Mouse (Mus musculus): ENCODE measurements at regions not wholly inside any gene's neighbourhood (a gene's known extent, or its start where the extent isn't known, plus 50 kb on each side); places are given as distances from the start of the nearest gene placed in this dataset.

GRCm38 (mm10) chr1:155493333-155493732 lies 64.6 kb upstream of the Acbd6 start:
- WGBS: 77% methylated on average over 6 of the region's 6 CpGs
- Histone ChIP-seq H3K9ac (no peak overlapping the region), H3K4me3 (no peak overlapping the region), H3K27me3 (replicated peaks) (no peaks in the 10 kb centered on the region), H3K36me3 (no peaks in the 10 kb centered on the region), H3K9me3 (no peaks in the 10 kb centered on the region), H3K27ac (replicated peaks) (no peak overlapping the region), H3K4me1 (peaks cover 31% of the 10 kb centered on the region), H3K4me2 (no peak overlapping the region)
- ATAC-seq (ENCODE audit: extremely low read depth, insufficient number of reproducible peaks, low FRiP score, low TSS enrichment): no peak

GRCm38 (mm10) chr1:155493799-155494198 lies 64.1 kb upstream of the Acbd6 start:
- H3K36me3 ChIP-seq: no peaks in the 10 kb centered on the region
- H3K9me3 ChIP-seq: no peaks in the 10 kb centered on the region
- no peak overlapping the region for H3K4me2 ChIP-seq
- H3K27me3 ChIP-seq (replicated peaks): no peaks in the 10 kb centered on the region
- H3K4me3 ChIP-seq: no peak overlapping the region
- peaks cover 31% of the 10 kb centered on the region for H3K4me1 ChIP-seq
- no peak for ATAC-seq (ENCODE audit: extremely low read depth, insufficient number of reproducible peaks, low FRiP score, low TSS enrichment)
- H3K27ac ChIP-seq (replicated peaks): no peak overlapping the region
- 63% methylated on average over 4 of the region's 4 CpGs for WGBS
- no peak overlapping the region for H3K9ac ChIP-seq

- Histone ChIP-seq H3K4me1 (peaks cover 31% of the 10 kb centered on the region), H3K4me2 (no peak overlapping the region), H3K4me3 (no peak overlapping the region), H3K9ac (no peak overlapping the region), H3K27me3 (replicated peaks) (no peaks in the 10 kb centered on the region), H3K36me3 (no peaks in the 10 kb centered on the region), H3K27ac (replicated peaks) (no peak overlapping the region), H3K9me3 (no peaks in the 10 kb centered on the region)
- ATAC-seq (ENCODE audit: extremely low read depth, insufficient number of reproducible peaks, low FRiP score, low TSS enrichment): no peak
- 56% methylated on average over 2 of the region's 2 CpGs for whole genome bisulfite sequencing
Measured at GRCm38 (mm10) chr1:155494347-155494746, 63.6 kb upstream of the Acbd6 start.

GRCm38 (mm10) chr1:155499735-155500134 lies 58.2 kb upstream of the Acbd6 start:
- H3K9ac ChIP-seq: no peak overlapping the region
- no peak overlapping the region for H3K4me2 ChIP-seq
- no peak overlapping the region for H3K4me3 ChIP-seq
- no peaks in the 10 kb centered on the region for H3K36me3 ChIP-seq
- no peak overlapping the region for H3K27ac ChIP-seq (replicated peaks)
- peaks cover 21% of the 10 kb centered on the region for H3K4me1 ChIP-seq
- no peaks in the 10 kb centered on the region for H3K9me3 ChIP-seq
- WGBS: 84% methylated on average over 1 of the region's 1 CpGs
- H3K27me3 ChIP-seq (replicated peaks): no peaks in the 10 kb centered on the region
- ATAC-seq (ENCODE audit: extremely low read depth, insufficient number of reproducible peaks, low FRiP score, low TSS enrichment): no peak

GRCm38 (mm10) chr1:155502867-155503266 lies 55.1 kb upstream of the Acbd6 start:
- Histone ChIP-seq H3K9ac (no peak overlapping the region), H3K4me3 (no peak overlapping the region), H3K9me3 (no peaks in the 10 kb centered on the region), H3K4me2 (no peak overlapping the region), H3K36me3 (no peaks in the 10 kb centered on the region), H3K27ac (replicated peaks) (no peak overlapping the region), H3K4me1 (peaks cover 34% of the 10 kb centered on the region), H3K27me3 (replicated peaks) (no peaks in the 10 kb centered on the region)
- no peak for ATAC-seq (ENCODE audit: extremely low read depth, insufficient number of reproducible peaks, low FRiP score, low TSS enrichment)
- 76% methylated on average over 10 of the region's 10 CpGs for WGBS

GRCm38 (mm10) chr1:155504581-155505328 lies 53.2 kb upstream of the Acbd6 start:
- Histone ChIP-seq H3K27me3 (replicated peaks) (no peaks in the 10 kb centered on the region), H3K4me1 (peaks cover 34% of the 10 kb centered on the region), H3K4me2 (peak overlapping the region; percentile 20; the same call in 1 of the 2 replicates), H3K9me3 (peaks cover 6% of the 10 kb centered on the region; the same call in 1 of the 2 replicates), H3K4me3 (no peak overlapping the region), H3K36me3 (no peaks in the 10 kb centered on the region), H3K27ac (replicated peaks) (peak overlapping the region; percentile 89), H3K9ac (peak overlapping the region; percentile 8; the same call in 1 of the 2 replicates)
- ATAC-seq (ENCODE audit: extremely low read depth, insufficient number of reproducible peaks, low FRiP score, low TSS enrichment): peak; percentile 77; the same call in 1 of the 2 replicates
- WGBS: 15% methylated on average over 12 of the region's 12 CpGs

GRCm38 (mm10) chr1:155505361-155506077 lies 52.4 kb upstream of the Acbd6 start:
- 0 out of 2 replicates have a peak overlapping the region, but pooled peaks have one; percentile 6 for H3K9ac ChIP-seq
- peak overlapping the region; percentile 20; the same call in 1 of the 2 replicates for H3K4me2 ChIP-seq
- no peak overlapping the region for H3K4me3 ChIP-seq
- ATAC-seq (ENCODE audit: extremely low read depth, insufficient number of reproducible peaks, low FRiP score, low TSS enrichment): 0 out of 2 replicates have a peak, but pooled peaks have one; percentile 8
- H3K4me1 ChIP-seq: peaks cover 34% of the 10 kb centered on the region
- H3K9me3 ChIP-seq: peaks cover 6% of the 10 kb centered on the region; the same call in 1 of the 2 replicates
- no peaks in the 10 kb centered on the region for H3K27me3 ChIP-seq (replicated peaks)
- H3K36me3 ChIP-seq: no peaks in the 10 kb centered on the region
- WGBS: 50% methylated on average over 6 of the region's 6 CpGs
- peak overlapping the region; percentile 89 for H3K27ac ChIP-seq (replicated peaks)

All from heart, embryonic 13.5 days (tissue).